Mouse (Mus musculus): ENCODE results near the gene Slfn9.
"Not testable (repeated sequence)": the region's sequence is repeated elsewhere in the genome, so short reads cannot be mapped to it uniquely, and the experiment has no call there.

Gene Slfn9

DNA sequence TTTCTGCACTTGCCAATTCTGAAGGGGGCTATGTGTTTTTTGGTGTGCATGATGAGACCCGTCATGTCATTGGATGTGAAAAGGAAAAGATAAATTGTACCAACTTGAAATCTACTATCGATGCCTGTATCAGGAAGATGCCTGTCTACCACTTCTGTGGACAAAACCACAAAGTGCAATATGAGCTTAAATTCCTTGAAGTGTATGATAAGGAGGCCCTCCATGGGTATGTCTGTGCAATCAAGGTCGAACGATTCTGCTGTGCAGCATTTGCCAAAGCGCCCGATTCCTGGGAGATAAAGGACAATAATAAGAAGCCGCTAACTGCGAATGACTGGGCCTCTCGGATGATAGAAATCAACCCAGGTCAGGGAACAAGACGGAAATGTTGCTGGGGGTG lies 34.7 kb downstream of the Slfn9 start:
- DNase-seq (ENCODE audit: low spot score) = no peak

- no peak for DNase-seq (ENCODE audit: low spot score)
Measured at GRCm38 (mm10) chr11:82954631-82955030, 37.0 kb downstream of the Slfn9 start.

DNA sequence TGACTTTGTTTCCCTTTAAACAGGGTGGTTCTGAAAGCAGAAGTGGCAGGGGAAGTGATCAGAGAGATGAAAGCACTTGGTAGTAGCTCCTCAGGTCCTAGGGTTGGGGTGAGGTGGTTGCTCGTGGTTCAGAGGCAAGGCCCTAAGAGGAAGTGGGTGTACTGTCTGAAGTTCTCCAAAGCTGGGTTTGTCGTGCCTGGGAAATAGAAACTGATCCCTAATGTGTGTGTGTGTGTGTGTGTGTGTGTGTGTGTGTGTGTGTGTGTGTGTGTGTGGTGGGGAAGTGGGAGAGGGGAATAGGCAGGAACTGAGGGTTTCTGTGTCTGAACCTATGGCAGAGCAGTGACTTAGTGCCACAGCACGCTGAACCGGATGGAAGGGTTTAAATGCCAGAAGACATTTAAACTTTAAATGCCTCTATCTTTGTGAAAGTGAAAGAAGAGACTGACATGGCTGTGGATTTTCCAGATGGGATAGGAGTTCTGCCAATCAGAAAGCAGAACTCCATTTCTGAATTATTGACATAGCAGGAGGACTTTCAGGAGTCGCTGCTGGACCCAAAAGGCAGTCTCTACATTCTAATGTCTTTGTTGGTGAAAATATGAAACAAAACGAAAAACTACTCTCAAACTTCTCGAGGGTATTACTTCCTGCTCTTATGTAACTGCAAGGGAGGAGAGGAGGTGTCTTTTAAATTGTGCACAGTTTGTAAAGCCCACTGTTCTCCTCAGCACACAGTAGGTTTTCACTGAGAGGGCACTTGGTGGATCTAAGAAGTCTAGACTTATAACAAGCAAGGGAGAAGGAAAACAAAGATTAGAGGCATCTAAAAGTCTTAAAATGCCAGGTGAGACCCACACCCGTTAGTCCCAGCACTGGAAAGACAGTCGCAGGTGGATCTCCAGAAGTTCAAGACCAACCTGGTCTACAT lies 38.8 kb downstream of the Slfn9 start:
- no peak for DNase-seq (ENCODE audit: low spot score)

DNA sequence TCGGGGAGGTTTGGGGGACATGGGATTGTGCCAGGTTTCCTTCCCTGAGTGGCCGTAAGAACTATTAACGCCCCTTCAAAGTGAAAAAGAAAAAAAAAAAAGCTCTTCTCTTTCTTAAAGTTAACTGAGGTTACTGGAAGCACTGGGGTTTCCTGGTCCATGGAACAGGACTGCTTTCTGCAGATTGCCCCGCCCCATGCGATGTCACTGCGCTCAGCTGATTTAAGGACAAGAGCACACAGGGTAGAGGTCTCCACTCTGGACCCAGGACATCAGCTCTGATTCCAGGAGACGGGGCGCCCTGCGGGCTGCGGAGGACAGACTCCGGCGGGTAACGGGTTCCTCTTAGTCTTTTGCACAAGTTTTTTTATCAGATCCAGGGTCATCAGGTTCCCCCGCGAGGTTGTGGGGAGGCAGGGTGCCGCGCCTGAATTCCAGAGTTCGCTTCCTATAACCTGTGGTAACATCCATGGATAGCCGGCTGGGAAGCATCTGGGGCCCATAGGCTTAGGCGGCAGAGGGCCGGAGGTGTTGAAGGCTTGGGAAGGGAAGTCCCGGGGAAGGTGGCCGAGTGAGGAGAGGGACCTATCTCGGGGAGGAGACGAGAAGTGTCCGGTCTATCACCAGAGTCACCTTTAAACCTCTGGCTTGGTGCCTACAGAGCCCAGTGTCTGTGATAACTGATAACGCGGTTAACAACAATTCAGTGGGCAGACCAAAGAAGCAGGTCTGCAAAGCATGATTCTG lies 39.6 kb downstream of the Slfn9 start:
- no peak for DNase-seq (ENCODE audit: low spot score)

DNA sequence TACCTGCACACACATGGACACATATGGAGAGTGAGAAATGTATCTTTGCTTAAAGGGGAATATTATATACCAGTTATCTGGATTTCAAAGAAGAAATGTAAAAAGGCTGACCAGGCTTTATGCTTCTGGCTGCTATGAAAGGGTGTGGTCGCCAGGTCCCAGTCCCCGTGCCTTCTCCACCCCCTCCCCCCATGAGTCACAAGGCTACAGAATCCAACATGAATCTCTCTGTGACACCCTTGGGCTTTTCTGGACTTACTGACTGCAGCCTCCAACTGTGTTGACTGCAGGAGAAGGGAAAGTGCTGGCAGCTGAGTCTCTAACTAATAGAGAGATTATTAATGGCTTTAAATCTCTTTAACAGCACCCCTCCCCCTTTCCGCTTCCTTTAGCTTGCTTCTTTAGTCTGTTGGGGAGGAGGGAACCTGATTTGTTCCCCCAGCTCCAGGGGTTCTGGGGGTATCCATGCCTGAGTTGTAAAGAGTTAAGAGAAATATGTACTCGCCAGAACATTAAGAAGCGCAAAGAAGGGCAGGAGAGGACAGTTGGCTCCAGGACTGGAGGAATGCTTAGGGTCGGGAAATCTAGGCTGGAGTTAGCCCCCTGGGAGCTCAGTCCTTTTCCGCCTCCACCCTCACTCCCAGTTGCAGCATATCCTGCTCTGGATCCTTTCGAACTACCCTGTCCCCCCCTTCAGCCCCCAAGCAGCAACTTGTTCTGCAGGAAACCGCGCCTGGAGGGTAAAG lies 40.7 kb downstream of the Slfn9 start, which contains the start of gene Slfn5:
Slfn5 (plus strand) TSS at position 614 of the 746 bp plus-strand sequence.
- no peak for DNase-seq (ENCODE audit: low spot score)

- DNase-seq (ENCODE audit: low spot score) = no peak
Measured at GRCm38 (mm10) chr11:82949036-82949435, 42.6 kb downstream of the Slfn9 start.

DNA sequence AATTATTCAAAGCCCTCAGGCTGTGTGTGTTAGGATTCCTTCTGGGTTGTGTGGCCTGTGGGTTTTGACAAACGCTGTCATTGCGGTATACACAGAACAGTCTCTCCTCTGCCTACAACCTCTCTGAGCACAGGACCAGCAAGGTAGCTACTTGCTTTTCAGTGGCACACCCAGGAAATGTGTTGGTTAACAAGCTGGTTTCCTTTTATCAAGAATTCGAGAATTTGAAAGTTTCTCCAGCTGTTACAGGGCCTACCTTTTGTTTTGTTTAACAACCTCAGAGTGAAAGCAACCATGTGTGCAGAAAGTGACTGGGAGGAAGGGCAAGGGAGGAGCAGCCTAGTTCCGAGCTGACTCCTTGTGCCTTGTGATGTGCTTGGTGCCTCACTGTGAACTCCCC lies 44.2 kb downstream of the Slfn9 start:
- no peak for DNase-seq (ENCODE audit: low spot score)

- DNase-seq (ENCODE audit: low spot score) = no peak
Measured at GRCm38 (mm10) chr11:82945636-82946035, 46.0 kb downstream of the Slfn9 start.

DNA sequence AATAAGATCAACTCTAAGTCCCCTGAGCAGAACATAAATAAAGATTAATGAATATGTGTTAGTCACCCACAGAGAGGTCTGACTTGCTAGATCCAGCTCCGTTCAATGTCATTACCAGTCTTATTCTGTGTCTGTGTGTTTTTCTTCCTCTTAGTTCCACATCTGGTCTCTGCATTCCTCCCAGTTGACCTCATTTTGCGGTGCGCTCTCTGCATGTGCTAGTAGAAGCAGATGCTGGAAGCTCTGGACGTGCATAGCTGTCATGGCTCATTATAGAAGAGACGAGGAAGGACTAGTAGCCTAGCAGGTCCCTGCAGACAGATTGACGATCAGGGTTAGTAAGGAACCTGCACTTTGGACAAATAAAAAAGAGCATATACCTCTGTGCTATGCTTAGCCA lies 48.3 kb downstream of the Slfn9 start:
- no peak for DNase-seq (ENCODE audit: low spot score)

DNA sequence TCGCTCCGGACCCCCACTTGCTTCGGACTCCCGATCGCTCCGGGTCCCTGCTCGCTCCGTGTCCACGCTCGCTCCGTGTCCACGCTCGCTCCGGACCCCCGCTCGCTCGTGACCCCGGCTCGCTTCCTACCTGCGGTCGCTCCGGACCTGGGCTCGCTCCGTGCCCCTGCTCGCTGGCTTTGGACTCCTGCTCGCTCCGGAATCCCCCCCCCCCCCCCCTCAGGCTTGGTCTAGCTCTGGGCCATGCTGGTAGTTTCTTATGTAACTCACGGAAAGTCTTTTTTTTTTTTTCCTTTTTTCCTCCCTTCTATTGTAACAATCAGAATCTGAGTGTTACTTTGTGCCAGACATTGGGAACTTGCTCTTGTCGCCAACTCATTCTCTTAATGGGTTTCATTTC lies 58.4 kb downstream of the Slfn9 start:
- no peak for DNase-seq (ENCODE audit: low spot score)

- not testable (repeated sequence) for DNase-seq (ENCODE audit: low spot score)
Measured at GRCm38 (mm10) chr11:82931671-82932450, 59.8 kb downstream of the Slfn9 start.

DNA sequence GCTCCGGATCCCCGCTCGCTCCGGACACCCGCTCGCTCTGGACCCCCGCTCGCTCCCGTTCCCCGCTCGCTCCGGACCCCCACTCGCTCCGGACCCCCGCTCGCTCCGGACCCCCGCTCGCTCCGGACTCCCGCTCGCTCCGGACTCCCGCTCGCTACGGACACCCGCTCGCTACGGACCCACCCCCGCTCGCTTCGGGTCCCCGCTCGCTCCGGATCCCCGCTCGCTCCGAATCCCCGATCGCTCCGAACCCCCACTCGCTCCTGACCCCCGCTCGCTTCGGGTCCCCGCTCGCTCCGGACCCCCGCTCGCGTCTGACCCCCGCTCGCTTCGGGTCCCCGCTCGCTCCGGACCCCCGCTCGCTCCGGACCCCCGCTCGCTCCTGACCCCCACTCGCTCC lies 60.5 kb downstream of the Slfn9 start:
- DNase-seq (ENCODE audit: low spot score) = not testable (repeated sequence)

- DNase-seq (ENCODE audit: low spot score) = not testable (repeated sequence)
Measured at GRCm38 (mm10) chr11:82930391-82930955, 61.2 kb downstream of the Slfn9 start.

DNA sequence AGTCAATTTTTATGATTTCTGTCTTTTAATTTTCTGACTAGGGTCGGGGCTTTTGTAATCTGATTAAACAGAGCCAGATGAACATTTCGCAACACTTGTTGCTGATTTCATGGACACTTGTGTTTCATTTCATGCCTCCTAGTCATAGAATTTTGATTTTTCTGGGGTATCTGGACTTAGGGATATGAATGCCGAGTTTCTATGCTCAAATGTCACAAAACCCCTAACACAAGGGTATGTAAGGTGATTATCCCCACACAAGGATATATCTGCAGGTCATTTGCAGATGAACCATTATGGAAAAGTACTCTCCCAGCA lies 62.0 kb downstream of the Slfn9 start:
- no peak for DNase-seq (ENCODE audit: low spot score)

- DNase-seq (ENCODE audit: low spot score) = no peak
Measured at GRCm38 (mm10) chr11:82928897-82929632, 62.6 kb downstream of the Slfn9 start.
